Mouse (Mus musculus) limb, embryonic 15.5 days (tissue): Measurements from ENCODE around the gene Gbp2. TPM values are rescaled to one million over a fixed set of nuclear protein-coding genes. Genes with fewer than 3 reads are reported as not detected.

ENCODE experiments used
- ATAC-seq: fragments of 200-750 bp; cut with Nextera tagmentation; 2 replicates; pipeline ENCODE4 v1.8.0; 2017; ENCODE audit warnings: low read depth, moderate TSS enrichment; ENCODE audit not compliant: insufficient number of reproducible peaks, low FRiP score, low TSS enrichment
- H3K27ac ChIP-seq: fragments of 300-500 bp; sonication (generic); 2 replicates; pipeline ENCODE4 v1.5.1; 2015; ENCODE audit warnings: moderate library complexity, mild to moderate bottlenecking, inconsistent platforms
- H3K27me3 ChIP-seq: fragments of 300-500 bp; sonication (generic); 2 replicates; pipeline ENCODE4 v1.6.1; 2015; ENCODE audit warnings: inconsistent platforms
- H3K36me3 ChIP-seq: fragments of 300-500 bp; sonication (generic); 2 replicates; pipeline ENCODE4 v1.6.1; 2015; ENCODE audit warnings: inconsistent platforms
- H3K4me1 ChIP-seq: fragments of 300-500 bp; sonication (generic); 2 replicates; pipeline ENCODE4 v1.6.1; 2015; ENCODE audit warnings: inconsistent platforms
- H3K4me2 ChIP-seq: fragments of 300-500 bp; sonication (generic); 2 replicates; pipeline ENCODE4 v1.6.1; 2015; ENCODE audit warnings: mild to moderate bottlenecking, inconsistent platforms
- H3K4me3 ChIP-seq: fragments of 300-500 bp; sonication (generic); 2 replicates; pipeline ENCODE4 v1.5.1; 2015; ENCODE audit warnings: mild to moderate bottlenecking, inconsistent platforms
- H3K9ac ChIP-seq: fragments of 300-500 bp; sonication (generic); 2 replicates; pipeline ENCODE4 v1.6.1; 2015; ENCODE audit warnings: inconsistent platforms
- H3K9me3 ChIP-seq: fragments of 300-500 bp; sonication (generic); 2 replicates; pipeline ENCODE4 v1.6.1; 2016; ENCODE audit warnings: inconsistent platforms
- WGBS: fragments of 180-500 bp; shearing (Covaris S2); methylation state at CpG from one replicate; pipeline ENCODE4 v1.1.7; 2015; 5-methylcytosine and 5-hydroxymethylcytosine counted together
- polyA plus RNA-seq: library from polyadenylated mRNA; unstranded; fragments of >200 nt; fragmentation: Nextera tagmentation; extraction: Ambion mirVana; gene quantifications from 2 replicates; pipeline ENCODE4 v1.2.1, GENCODE M21; 2015

The Gbp2 gene
- polyA plus RNA-seq = 1.1 and 1.3 TPM in 2 replicates

GRCm38 (mm10) chr3:142620111-142620955 lies at the start of gene Gbp2:
TSS of gene Gbp2 (plus strand) at chr3:142620602.
- H3K27ac ChIP-seq = no peak within 1 kb of the TSS
- H3K4me2 ChIP-seq = peak within 1 kb of the TSS; percentile 13
- H3K4me3 ChIP-seq = peak within 1 kb of the TSS; percentile 6
- ATAC-seq = no peak
- H3K36me3 ChIP-seq = no peaks in the 10 kb centered on the region
- no peaks in the 10 kb centered on the region for H3K9me3 ChIP-seq
- WGBS = 60% methylated on average over 4 of the region's 4 CpGs
- no peaks in the 10 kb centered on the region for H3K4me1 ChIP-seq
- H3K9ac ChIP-seq = no peak within 1 kb of the TSS
- no peaks in the 10 kb centered on the region for H3K27me3 ChIP-seq

GRCm38 (mm10) chr3:142570738-142571137 lies 49.7 kb upstream of the Gbp2 start:
- H3K27ac ChIP-seq = no peak overlapping the region
- 90% methylated on average over 4 of the region's 4 CpGs for WGBS
- no peaks in the 10 kb centered on the region for H3K4me1 ChIP-seq

GRCm38 (mm10) chr3:142577108-142577507 lies 43.3 kb upstream of the Gbp2 start:
- ATAC-seq = no peak
- H3K36me3 ChIP-seq = no peaks in the 10 kb centered on the region
- no peak overlapping the region for H3K27ac ChIP-seq
- H3K4me3 ChIP-seq = no peak overlapping the region
- no peak overlapping the region for H3K4me2 ChIP-seq
- no peaks in the 10 kb centered on the region for H3K9me3 ChIP-seq
- H3K9ac ChIP-seq = no peak overlapping the region
- WGBS = 80% methylated on average over 3 of the region's 3 CpGs
- no peaks in the 10 kb centered on the region for H3K4me1 ChIP-seq
- H3K27me3 ChIP-seq = no peaks in the 10 kb centered on the region

More at GRCm38 (mm10) chr3:142570738-142571137, 49.7 kb upstream of the Gbp2 start:
- ATAC-seq = no peak
- Histone ChIP-seq H3K9ac (no peak overlapping the region), H3K36me3 (no peaks in the 10 kb centered on the region), H3K27me3 (no peaks in the 10 kb centered on the region), H3K4me3 (no peak overlapping the region), H3K4me2 (no peak overlapping the region), H3K9me3 (no peaks in the 10 kb centered on the region)

- no peak for ATAC-seq
- H3K4me2 ChIP-seq = no peak overlapping the region
- H3K9ac ChIP-seq = no peak overlapping the region
- no peaks in the 10 kb centered on the region for H3K9me3 ChIP-seq
- H3K27ac ChIP-seq = no peak overlapping the region
- no peaks in the 10 kb centered on the region for H3K4me1 ChIP-seq
- no peaks in the 10 kb centered on the region for H3K27me3 ChIP-seq
- no peaks in the 10 kb centered on the region for H3K36me3 ChIP-seq
- WGBS = 86% methylated on average over 4 of the region's 4 CpGs
- H3K4me3 ChIP-seq = no peak overlapping the region
Measured at GRCm38 (mm10) chr3:142578342-142578741, 42.1 kb upstream of the Gbp2 start.

- Histone ChIP-seq H3K9ac (no peak overlapping the region), H3K4me1 (no peaks in the 10 kb centered on the region), H3K9me3 (no peaks in the 10 kb centered on the region), H3K4me2 (no peak overlapping the region), H3K27ac (no peak overlapping the region), H3K36me3 (no peaks in the 10 kb centered on the region), H3K4me3 (no peak overlapping the region), H3K27me3 (no peaks in the 10 kb centered on the region)
- no peak for ATAC-seq
- 92% methylated on average over 4 of the region's 4 CpGs for WGBS
Measured at GRCm38 (mm10) chr3:142583067-142583466, 37.3 kb upstream of the Gbp2 start.

- ATAC-seq = no peak
- Histone ChIP-seq H3K27me3 (no peaks in the 10 kb centered on the region), H3K4me3 (no peak overlapping the region)
Measured at GRCm38 (mm10) chr3:142587386-142587785, 33.0 kb upstream of the Gbp2 start.

GRCm38 (mm10) chr3:142588888-142589287 lies 31.5 kb upstream of the Gbp2 start:
- no peaks in the 10 kb centered on the region for H3K9me3 ChIP-seq
- no peaks in the 10 kb centered on the region for H3K4me1 ChIP-seq
- no peak overlapping the region for H3K27ac ChIP-seq
- no peak for ATAC-seq
- WGBS = 77% methylated on average over 2 of the region's 2 CpGs
- no peak overlapping the region for H3K4me2 ChIP-seq
- H3K4me3 ChIP-seq = no peak overlapping the region
- no peaks in the 10 kb centered on the region for H3K36me3 ChIP-seq
- no peaks in the 10 kb centered on the region for H3K27me3 ChIP-seq
- no peak overlapping the region for H3K9ac ChIP-seq

More at GRCm38 (mm10) chr3:142587386-142587785, 33.0 kb upstream of the Gbp2 start:
- Histone ChIP-seq H3K36me3 (no peaks in the 10 kb centered on the region), H3K9ac (no peak overlapping the region), H3K27ac (no peak overlapping the region), H3K4me2 (no peak overlapping the region), H3K4me1 (no peaks in the 10 kb centered on the region), H3K9me3 (no peaks in the 10 kb centered on the region)

- H3K27ac ChIP-seq = no peak overlapping the region
- H3K27me3 ChIP-seq = no peaks in the 10 kb centered on the region
- no peak overlapping the region for H3K4me2 ChIP-seq
- ATAC-seq = no peak
- H3K9ac ChIP-seq = no peak overlapping the region
- no peaks in the 10 kb centered on the region for H3K4me1 ChIP-seq
- H3K4me3 ChIP-seq = no peak overlapping the region
- H3K9me3 ChIP-seq = no peaks in the 10 kb centered on the region
- no peaks in the 10 kb centered on the region for H3K36me3 ChIP-seq
- WGBS = 81% methylated on average over 4 of the region's 4 CpGs
Measured at GRCm38 (mm10) chr3:142590431-142591067, 29.9 kb upstream of the Gbp2 start.

GRCm38 (mm10) chr3:142594547-142594946 lies 25.9 kb upstream of the Gbp2 start, which contains the start of gene Gbp2b:
TSS of gene Gbp2b (plus strand) at chr3:142594847.
- no peak within 1 kb of the TSS for H3K9ac ChIP-seq
- no peaks in the 10 kb centered on the region for H3K4me1 ChIP-seq
- no peak for ATAC-seq
- no peak within 1 kb of the TSS for H3K27ac ChIP-seq
- no peak within 1 kb of the TSS for H3K4me3 ChIP-seq
- H3K27me3 ChIP-seq = no peaks in the 10 kb centered on the region
- whole genome bisulfite sequencing = 53% methylated on average over 1 of the region's 1 CpGs
- no peaks in the 10 kb centered on the region for H3K36me3 ChIP-seq
- no peaks in the 10 kb centered on the region for H3K9me3 ChIP-seq
- no peak within 1 kb of the TSS for H3K4me2 ChIP-seq

GRCm38 (mm10) chr3:142597923-142598322 lies 22.5 kb upstream of the Gbp2 start:
- H3K9me3 ChIP-seq = no peaks in the 10 kb centered on the region
- no peak for ATAC-seq
- no peaks in the 10 kb centered on the region for H3K27me3 ChIP-seq
- no peaks in the 10 kb centered on the region for H3K36me3 ChIP-seq
- H3K4me2 ChIP-seq = no peak overlapping the region
- H3K27ac ChIP-seq = no peak overlapping the region
- no peak overlapping the region for H3K9ac ChIP-seq
- no peaks in the 10 kb centered on the region for H3K4me1 ChIP-seq
- 73% methylated on average over 3 of the region's 3 CpGs for WGBS
- no peak overlapping the region for H3K4me3 ChIP-seq

- no peak overlapping the region for H3K4me3 ChIP-seq
- no peak for ATAC-seq
- no peaks in the 10 kb centered on the region for H3K9me3 ChIP-seq
- H3K36me3 ChIP-seq = no peaks in the 10 kb centered on the region
- H3K4me1 ChIP-seq = no peaks in the 10 kb centered on the region
- H3K27ac ChIP-seq = no peak overlapping the region
- H3K27me3 ChIP-seq = no peaks in the 10 kb centered on the region
- H3K9ac ChIP-seq = no peak overlapping the region
- H3K4me2 ChIP-seq = no peak overlapping the region
Measured at GRCm38 (mm10) chr3:142601675-142602074, 18.7 kb upstream of the Gbp2 start.

- no peak for ATAC-seq
- WGBS = 78% methylated on average over 3 of the region's 3 CpGs
- H3K4me3 ChIP-seq = no peak overlapping the region
- H3K4me1 ChIP-seq = no peaks in the 10 kb centered on the region
- H3K9me3 ChIP-seq = no peaks in the 10 kb centered on the region
- H3K9ac ChIP-seq = no peak overlapping the region
- H3K27me3 ChIP-seq = no peaks in the 10 kb centered on the region
- no peaks in the 10 kb centered on the region for H3K36me3 ChIP-seq
- no peak overlapping the region for H3K27ac ChIP-seq
- H3K4me2 ChIP-seq = no peak overlapping the region
Measured at GRCm38 (mm10) chr3:142618658-142619057, 1.7 kb upstream of the Gbp2 start.
